Mouse (Mus musculus) ovary, postnatal 36 days (tissue): ENCODE results near the gene 4930469K13Rik.
"Not testable (repeated sequence)": the region's sequence is repeated elsewhere in the genome, so short reads cannot be mapped to it uniquely, and the experiment has no call there.

Source experiments
- DNase-seq: peaks from one replicate; pipeline ENCODE4 v3.0.0; 2022; ENCODE audit warnings: low spot score, mixed read lengths

The 4930469K13Rik gene

DNA sequence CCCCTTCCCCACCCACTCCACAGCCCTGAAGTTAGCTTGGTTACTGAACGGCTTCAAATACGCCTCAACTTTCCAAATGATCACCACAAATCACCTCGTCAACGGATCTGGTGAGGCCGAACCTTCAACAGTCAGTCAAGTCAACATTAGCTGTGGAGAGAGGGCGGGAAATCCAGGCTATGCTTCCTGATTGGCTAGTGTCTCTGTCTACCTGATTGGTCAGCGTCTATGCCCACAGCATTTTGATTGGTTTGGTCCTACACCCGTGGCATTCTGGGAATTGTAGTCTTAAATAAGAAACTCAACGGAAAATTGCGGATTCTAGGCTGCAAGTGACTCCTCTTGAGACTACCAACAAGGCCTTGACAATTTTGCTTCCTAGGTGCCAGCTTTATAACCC lies at the start of gene 4930469K13Rik:
TSS of gene 4930469K13Rik (minus strand) at position 133 of the 400 bp plus-strand sequence.
- no peak for DNase-seq

DNA sequence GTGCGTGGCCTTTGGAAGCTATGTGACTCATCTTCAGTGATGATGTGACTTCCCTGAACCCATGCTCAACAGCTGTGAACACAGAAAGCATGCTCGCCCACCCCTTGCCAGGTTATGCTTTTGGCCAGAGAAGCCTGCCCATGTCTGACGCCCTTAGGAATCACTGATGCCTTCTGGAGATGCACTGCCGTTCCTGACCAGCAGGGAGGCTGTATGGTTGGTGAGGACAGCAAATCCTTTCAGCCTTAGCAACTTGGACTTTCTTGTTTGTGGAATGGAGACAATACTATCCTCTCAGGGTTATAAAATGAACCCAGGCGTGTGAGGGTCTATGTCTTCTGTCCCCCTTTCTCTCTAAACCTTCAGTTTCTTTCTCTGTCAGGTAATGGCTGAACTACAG lies 48.6 kb upstream of the 4930469K13Rik start:
- DNase-seq: no peak

GRCm38 (mm10) chr11:34144421-34144820 lies 46.1 kb upstream of the 4930469K13Rik start:
- DNase-seq: no peak

- DNase-seq: no peak
These were observed 45.6 kb upstream of the 4930469K13Rik start for GRCm38 (mm10) chr11:34143984-34144383.

DNA sequence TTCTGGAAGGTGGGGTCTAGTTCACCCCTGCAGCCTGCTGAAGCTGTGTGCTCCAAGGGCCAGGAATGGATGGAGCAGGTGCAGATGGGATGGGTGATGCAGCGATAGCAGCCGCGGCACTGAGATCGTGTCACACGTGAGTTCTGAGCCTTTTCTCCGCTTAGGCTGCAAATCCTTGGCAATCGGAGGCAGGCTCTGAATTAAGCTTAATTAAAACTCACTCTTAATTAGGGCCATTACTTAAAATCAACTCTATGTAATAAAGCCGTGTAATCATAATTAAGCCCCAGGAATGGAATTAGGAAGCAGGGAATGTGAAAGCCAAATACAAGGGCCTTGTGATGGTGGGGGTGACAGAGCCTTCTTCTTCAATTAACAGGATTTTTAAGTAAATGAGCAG lies 40.9 kb upstream of the 4930469K13Rik start:
- no peak for DNase-seq

- no peak for DNase-seq
These were observed 30.1 kb upstream of the 4930469K13Rik start for GRCm38 (mm10) chr11:34128412-34128811.

DNA sequence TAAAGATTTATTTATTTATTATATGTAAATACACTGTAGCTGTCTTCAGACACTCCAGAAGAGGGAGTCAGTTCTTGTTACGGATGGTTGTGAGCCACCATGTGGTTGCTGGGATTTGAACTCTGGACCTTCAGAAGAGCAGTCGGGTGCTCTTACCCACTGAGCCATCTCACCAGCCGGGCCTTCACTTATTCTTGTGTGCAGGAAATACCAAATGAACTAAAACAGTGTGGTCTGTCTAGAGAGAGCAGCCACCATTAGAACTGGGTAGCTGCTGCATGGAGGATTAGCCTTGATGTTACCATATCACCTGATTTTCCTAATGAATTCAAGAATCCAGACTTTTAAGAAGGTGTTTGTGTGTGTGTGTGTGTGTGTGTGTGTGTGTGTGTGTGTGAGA lies 27.4 kb upstream of the 4930469K13Rik start:
- DNase-seq: not testable (repeated sequence)

GRCm38 (mm10) chr11:34124852-34125251 lies 26.5 kb upstream of the 4930469K13Rik start:
- DNase-seq: no peak

GRCm38 (mm10) chr11:34123147-34123546 lies 24.8 kb upstream of the 4930469K13Rik start:
- no peak for DNase-seq

DNA sequence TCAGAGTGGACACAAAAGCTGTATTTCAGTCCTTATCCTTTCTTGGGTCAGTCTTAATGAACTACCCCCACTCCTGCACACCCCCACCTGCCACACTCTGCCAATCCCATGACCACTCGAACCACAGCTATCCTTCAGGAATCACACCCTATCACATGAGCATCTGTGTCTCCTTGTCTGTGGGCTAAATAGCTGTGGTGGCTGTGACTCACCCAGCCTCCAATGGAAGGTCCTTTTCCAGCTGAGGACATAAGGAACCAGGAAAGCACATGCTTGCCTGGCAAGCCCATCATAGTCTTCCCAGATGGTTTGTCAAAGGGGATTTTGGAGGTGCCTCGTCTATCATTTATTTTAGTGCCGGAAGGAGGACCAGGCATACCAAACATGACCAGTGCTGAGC lies 20.0 kb upstream of the 4930469K13Rik start:
- DNase-seq: no peak

GRCm38 (mm10) chr11:34117581-34117980 lies 19.2 kb upstream of the 4930469K13Rik start:
- no peak for DNase-seq

GRCm38 (mm10) chr11:34116572-34117135 lies 18.3 kb upstream of the 4930469K13Rik start:
- DNase-seq: no peak

DNA sequence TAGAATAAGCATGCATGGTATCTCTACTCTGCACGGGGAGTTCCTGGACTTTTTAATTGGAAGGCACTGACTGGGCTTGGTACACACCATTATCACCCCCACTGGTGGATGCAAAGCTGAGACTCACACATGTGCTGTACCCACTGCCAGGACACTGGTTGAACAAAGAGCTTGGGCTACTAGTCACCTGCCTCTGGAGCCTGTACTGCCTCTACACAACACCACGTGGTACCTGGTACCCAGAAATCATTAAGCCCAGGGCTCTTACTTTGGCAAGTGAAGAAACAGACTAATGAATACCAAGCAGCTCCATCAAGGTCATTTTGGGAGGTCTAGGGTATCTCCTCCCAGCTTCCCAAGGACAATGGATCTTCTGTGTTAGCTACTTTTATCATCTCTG lies 15.4 kb upstream of the 4930469K13Rik start:
- DNase-seq: no peak

GRCm38 (mm10) chr11:34112781-34113380 lies 14.5 kb upstream of the 4930469K13Rik start:
- no peak for DNase-seq

- DNase-seq: no peak
These were observed 13.6 kb upstream of the 4930469K13Rik start for GRCm38 (mm10) chr11:34111940-34112339.

DNA sequence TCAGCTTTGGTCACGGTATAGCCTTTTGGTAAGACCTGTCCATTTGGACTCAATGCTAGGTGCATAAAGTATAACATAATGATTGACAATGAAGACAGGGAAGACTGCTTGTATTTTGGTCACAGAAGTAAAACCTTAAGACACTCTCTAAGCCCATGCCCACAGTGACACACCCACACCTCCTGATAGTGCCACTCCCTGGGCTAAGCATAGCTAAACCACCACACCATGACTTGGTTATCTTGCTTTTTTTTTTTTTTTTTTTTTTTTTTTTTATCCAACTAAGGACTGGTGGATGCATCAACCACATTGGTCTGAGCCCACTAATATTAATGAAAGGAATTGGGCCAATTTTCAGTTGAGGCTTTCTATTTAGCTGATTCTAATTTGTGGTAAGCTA lies 10.9 kb upstream of the 4930469K13Rik start:
- no peak for DNase-seq

DNA sequence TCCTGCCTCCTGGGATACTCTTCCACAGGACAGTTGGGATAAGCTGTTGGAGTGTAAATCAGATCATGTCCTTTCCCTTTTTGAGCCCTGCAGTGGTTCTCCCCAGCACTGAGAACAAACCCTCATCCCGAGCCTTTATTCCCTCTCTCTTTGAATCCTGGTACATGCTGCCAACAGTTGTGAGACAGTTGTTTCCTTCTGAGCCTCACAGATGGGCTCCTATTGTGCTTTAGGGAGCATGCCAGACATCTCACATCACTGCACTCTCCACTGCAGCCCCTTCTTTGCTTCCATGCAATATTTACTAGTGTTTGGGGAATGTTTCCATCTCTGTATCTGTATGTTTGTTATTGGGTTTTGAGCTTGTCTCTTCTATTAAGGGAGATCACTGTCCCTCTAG lies 6.6 kb upstream of the 4930469K13Rik start:
- DNase-seq: no peak

- DNase-seq: no peak
These were observed 3.5 kb upstream of the 4930469K13Rik start for GRCm38 (mm10) chr11:34101827-34102226.

DNA sequence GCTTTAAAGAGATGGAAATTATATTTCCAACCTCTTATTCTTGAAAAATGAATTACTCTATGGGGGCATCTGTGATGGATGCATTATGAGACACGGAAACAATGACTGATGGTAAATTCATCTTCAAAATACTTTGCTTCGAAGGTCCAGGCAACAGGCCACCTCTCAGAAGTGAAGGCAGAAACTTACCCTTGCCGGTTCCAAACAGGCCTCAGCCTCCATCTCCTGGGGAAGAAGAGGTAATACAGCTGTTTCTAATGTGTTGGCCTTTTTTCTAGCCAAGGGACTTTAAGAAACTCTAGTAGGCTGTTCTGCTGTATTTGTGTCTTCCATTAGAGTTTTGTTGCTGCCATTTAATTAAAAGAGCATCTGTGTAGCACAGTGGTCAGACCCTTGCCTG lies 11.3 kb downstream of the 4930469K13Rik start:
- DNase-seq: no peak

GRCm38 (mm10) chr11:34086164-34086751 lies 12.1 kb downstream of the 4930469K13Rik start:
- DNase-seq: no peak

DNA sequence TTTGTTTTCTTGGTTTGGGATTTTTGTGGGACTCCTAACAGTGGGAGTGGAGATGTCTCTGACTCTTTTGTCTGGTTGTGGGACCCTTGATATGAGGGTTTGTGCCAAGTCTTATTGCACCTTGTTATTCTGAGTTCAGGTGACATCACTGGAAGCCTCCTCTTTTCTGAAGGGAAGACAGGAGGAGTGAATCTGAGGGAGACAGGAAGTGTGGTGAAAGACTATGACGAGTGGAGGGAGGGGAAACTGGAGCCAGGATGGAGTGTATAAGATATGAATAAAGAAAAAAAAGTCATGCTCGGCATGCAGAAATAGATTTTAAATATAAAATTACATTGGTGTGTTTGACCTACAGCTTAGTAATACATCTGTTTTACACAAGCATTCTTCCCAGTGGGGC lies 13.7 kb downstream of the 4930469K13Rik start:
- no peak for DNase-seq

GRCm38 (mm10) chr11:34083795-34084194 lies 14.6 kb downstream of the 4930469K13Rik start:
- no peak for DNase-seq

GRCm38 (mm10) chr11:34079542-34080464 lies 18.6 kb downstream of the 4930469K13Rik start:
- DNase-seq: peak; percentile 16
